Mouse (Mus musculus): ENCODE data around the gene Rnase12. TPM values are rescaled to one million over a fixed set of nuclear protein-coding genes. Genes with fewer than 3 reads are reported as not detected.
"Not testable (repeated sequence)": the region's sequence is repeated elsewhere in the genome, so short reads cannot be mapped to it uniquely, and the experiment has no call there.

Gene Rnase12
- polyA plus RNA-seq, 1 experiment = not detected

DNA sequence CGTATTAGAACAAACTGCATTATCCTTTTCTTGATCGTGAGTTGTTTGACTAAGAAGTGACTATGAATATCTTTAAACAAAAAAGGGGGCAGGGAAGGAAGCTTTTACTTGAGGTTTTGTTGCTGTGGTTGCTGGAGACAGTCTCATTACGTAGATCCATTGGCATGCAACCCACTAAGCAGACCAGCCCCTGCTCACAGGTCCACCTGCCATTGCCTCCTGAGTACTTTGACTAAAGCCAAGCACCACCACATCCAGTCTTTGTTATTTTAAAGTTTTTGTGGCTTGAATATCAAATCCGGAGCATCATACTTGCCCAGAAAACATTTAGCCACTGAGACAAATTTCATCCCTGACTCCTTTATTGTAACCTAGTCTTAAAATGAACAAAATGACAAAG, 21.2 kb downstream of the Rnase12 start:
- Histone ChIP-seq H3K4me3 (replicated peaks) (no peak overlapping the region), H3K4me1 (ENCODE audit: control insufficient read depth) (no peaks in the 10 kb centered on the region), H3K27me3 (ENCODE audit: control insufficient read depth) (no peaks in the 10 kb centered on the region), H3K9me3 (ENCODE audit: control insufficient read depth, low read length) (no peaks in the 10 kb centered on the region), H3K36me3 (ENCODE audit: control insufficient read depth) (no peaks in the 10 kb centered on the region)
- TF ChIP-seq TAL1 (IDR thresholded peaks at IDR 0.05; ENCODE audit: low read length) = no peak
- no peak for TF ChIP-seq GATA1 (IDR thresholded peaks at IDR 0.05; ENCODE audit: low read length)

- Histone ChIP-seq H3K9me3 (ENCODE audit: control insufficient read depth, low read length) (no peaks in the 10 kb centered on the region), H3K27me3 (ENCODE audit: control insufficient read depth) (no peaks in the 10 kb centered on the region), H3K4me1 (ENCODE audit: control insufficient read depth) (no peaks in the 10 kb centered on the region), H3K4me3 (replicated peaks) (no peak overlapping the region), H3K36me3 (ENCODE audit: control insufficient read depth) (no peaks in the 10 kb centered on the region)
- TF ChIP-seq TAL1 (IDR thresholded peaks at IDR 0.05; ENCODE audit: low read length) = no peak
- no peak for TF ChIP-seq GATA1 (IDR thresholded peaks at IDR 0.05; ENCODE audit: low read length)
These were observed 22.3 kb downstream of the Rnase12 start for GRCm38 (mm10) chr14:51035206-51035605.

GRCm38 (mm10) chr14:51027387-51028155, 29.9 kb downstream of the Rnase12 start:
- Histone ChIP-seq H3K36me3 (ENCODE audit: control insufficient read depth) (no peaks in the 10 kb centered on the region), H3K9me3 (ENCODE audit: control insufficient read depth, low read length) (no peaks in the 10 kb centered on the region), H3K4me3 (replicated peaks) (no peak overlapping the region), H3K27me3 (ENCODE audit: control insufficient read depth) (no peaks in the 10 kb centered on the region), H3K4me1 (ENCODE audit: control insufficient read depth) (0 out of 2 replicates have a peak, but pooled peaks cover 1% of the 10 kb centered on the region)
- TF ChIP-seq TAL1 (IDR thresholded peaks at IDR 0.05; ENCODE audit: low read length) = no peak
- TF ChIP-seq GATA1 (IDR thresholded peaks at IDR 0.05; ENCODE audit: low read length) = no peak

DNA sequence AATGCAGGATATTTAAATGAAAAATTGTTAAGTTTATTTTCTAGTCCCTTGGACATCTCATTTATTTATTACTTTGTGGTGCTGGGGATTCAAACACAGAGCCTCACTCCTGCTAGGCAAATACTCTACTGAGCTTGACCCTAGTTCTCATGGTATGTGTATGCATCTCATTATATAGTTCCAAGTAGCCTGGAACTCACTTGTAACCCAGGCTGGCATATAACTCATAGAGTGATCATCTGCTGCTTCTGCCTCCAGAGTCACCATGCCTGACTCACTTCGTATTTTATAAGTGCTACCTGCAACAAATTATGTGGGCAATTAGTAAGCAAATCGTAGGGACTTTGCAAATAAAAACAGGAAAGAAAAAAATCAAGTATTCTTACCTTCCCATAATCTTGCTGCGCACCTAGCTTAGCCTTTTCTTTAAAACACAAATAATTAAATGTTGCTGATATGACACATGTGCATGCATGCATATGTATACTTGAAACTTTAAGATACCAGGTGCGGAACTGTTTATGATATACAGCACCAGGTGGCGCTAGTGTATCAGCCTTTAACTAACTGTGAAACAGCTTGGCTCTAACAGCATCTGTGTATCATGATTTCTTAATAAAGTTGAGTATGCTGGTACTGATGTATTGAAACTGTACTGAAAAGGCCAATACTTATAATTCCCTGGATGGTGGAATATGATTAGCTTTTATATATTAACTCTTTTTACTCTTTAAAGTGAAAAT, 30.9 kb downstream of the Rnase12 start:
- Histone ChIP-seq H3K4me1 (ENCODE audit: control insufficient read depth) (0 out of 2 replicates have a peak, but pooled peaks cover 1% of the 10 kb centered on the region), H3K9me3 (ENCODE audit: control insufficient read depth, low read length) (no peaks in the 10 kb centered on the region), H3K27me3 (ENCODE audit: control insufficient read depth) (no peaks in the 10 kb centered on the region), H3K36me3 (ENCODE audit: control insufficient read depth) (no peaks in the 10 kb centered on the region), H3K4me3 (replicated peaks) (no peak overlapping the region)
- TF ChIP-seq GATA1 (IDR thresholded peaks at IDR 0.05; ENCODE audit: low read length) (no peak), TAL1 (IDR thresholded peaks at IDR 0.05; ENCODE audit: low read length) (no peak)

GRCm38 (mm10) chr14:51024820-51025219, 32.6 kb downstream of the Rnase12 start:
- no peak for TF ChIP-seq GATA1 (IDR thresholded peaks at IDR 0.05; ENCODE audit: low read length)
- no peak for TF ChIP-seq TAL1 (IDR thresholded peaks at IDR 0.05; ENCODE audit: low read length)
- H3K27me3 ChIP-seq (ENCODE audit: control insufficient read depth) = no peaks in the 10 kb centered on the region
- no peaks in the 10 kb centered on the region for H3K36me3 ChIP-seq (ENCODE audit: control insufficient read depth)
- 0 out of 2 replicates have a peak, but pooled peaks cover 1% of the 10 kb centered on the region for H3K4me1 ChIP-seq (ENCODE audit: control insufficient read depth)
- H3K4me3 ChIP-seq (replicated peaks) = no peak overlapping the region
- no peaks in the 10 kb centered on the region for H3K9me3 ChIP-seq (ENCODE audit: control insufficient read depth, low read length)

- no peak for TF ChIP-seq TAL1 (IDR thresholded peaks at IDR 0.05; ENCODE audit: low read length)
- no peak for TF ChIP-seq GATA1 (IDR thresholded peaks at IDR 0.05; ENCODE audit: low read length)
- 0 out of 2 replicates have a peak, but pooled peaks cover 1% of the 10 kb centered on the region for H3K4me1 ChIP-seq (ENCODE audit: control insufficient read depth)
- no peaks in the 10 kb centered on the region for H3K36me3 ChIP-seq (ENCODE audit: control insufficient read depth)
- H3K27me3 ChIP-seq (ENCODE audit: control insufficient read depth) = no peaks in the 10 kb centered on the region
- H3K4me3 ChIP-seq (replicated peaks) = no peak overlapping the region
- H3K9me3 ChIP-seq (ENCODE audit: control insufficient read depth, low read length) = no peaks in the 10 kb centered on the region
These were observed 34.0 kb downstream of the Rnase12 start for GRCm38 (mm10) chr14:51023457-51023856.

GRCm38 (mm10) chr14:51017256-51017655, 40.2 kb downstream of the Rnase12 start:
- peaks cover under 1% of the 10 kb centered on the region; the same call in 1 of the 2 replicates for H3K9me3 ChIP-seq (ENCODE audit: control insufficient read depth, low read length)
- H3K4me3 ChIP-seq (replicated peaks) = no peak overlapping the region
- H3K36me3 ChIP-seq (ENCODE audit: control insufficient read depth) = no peaks in the 10 kb centered on the region
- H3K4me1 ChIP-seq (ENCODE audit: control insufficient read depth) = no peaks in the 10 kb centered on the region
- TF ChIP-seq TAL1 (IDR thresholded peaks at IDR 0.05; ENCODE audit: low read length) (no peak), GATA1 (IDR thresholded peaks at IDR 0.05; ENCODE audit: low read length) (no peak)
- H3K27me3 ChIP-seq (ENCODE audit: control insufficient read depth) = no peaks in the 10 kb centered on the region

DNA sequence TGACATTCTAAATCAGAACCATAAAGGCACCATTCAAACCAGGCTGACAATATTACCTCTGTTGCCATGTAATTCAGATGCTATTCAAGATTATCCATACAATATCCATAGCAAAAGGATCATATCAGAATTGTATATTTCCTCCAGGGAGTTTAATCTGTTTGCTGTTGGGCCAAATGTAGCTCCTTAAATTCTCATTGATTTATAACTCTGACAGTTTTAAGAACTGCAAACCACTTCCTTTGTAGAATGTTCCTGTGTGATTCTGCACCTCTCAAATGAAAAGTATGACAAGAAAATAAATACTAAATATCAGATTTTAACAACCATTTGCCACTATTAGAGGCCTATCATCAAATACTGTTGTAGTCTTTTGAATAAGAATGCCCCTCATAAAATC, 41.7 kb downstream of the Rnase12 start:
- Histone ChIP-seq H3K4me3 (replicated peaks) (no peak overlapping the region), H3K9me3 (ENCODE audit: control insufficient read depth, low read length) (peaks cover 2% of the 10 kb centered on the region; the same call in 1 of the 2 replicates), H3K27me3 (ENCODE audit: control insufficient read depth) (no peaks in the 10 kb centered on the region), H3K4me1 (ENCODE audit: control insufficient read depth) (no peaks in the 10 kb centered on the region), H3K36me3 (ENCODE audit: control insufficient read depth) (no peaks in the 10 kb centered on the region)
- TF ChIP-seq TAL1 (IDR thresholded peaks at IDR 0.05; ENCODE audit: low read length) (no peak), GATA1 (IDR thresholded peaks at IDR 0.05; ENCODE audit: low read length) (no peak)

GRCm38 (mm10) chr14:51014724-51015123, 42.7 kb downstream of the Rnase12 start:
- H3K9me3 ChIP-seq (ENCODE audit: control insufficient read depth, low read length); H3K4me3 ChIP-seq (replicated peaks); H3K27me3 ChIP-seq (ENCODE audit: control insufficient read depth); H3K36me3 ChIP-seq (ENCODE audit: control insufficient read depth); H3K4me1 ChIP-seq (ENCODE audit: control insufficient read depth): not testable (repeated sequence)

Data from erythroblast, embryonic 14.5 days (primary cell).